Mouse (Mus musculus) left cerebral cortex, adult 9 months (tissue): ENCODE measurements around the gene Mrps18c.
A peak's percentile ranks its signal among the peaks of the same experiment; 100 is the strongest.

Source experiments
- DNase-seq, 2 experiments: peaks; one replicate each; pipeline ENCODE4 v3.0.0; 2022; ENCODE audit warnings: low spot score in 2 of 2

Gene Mrps18c

DNA sequence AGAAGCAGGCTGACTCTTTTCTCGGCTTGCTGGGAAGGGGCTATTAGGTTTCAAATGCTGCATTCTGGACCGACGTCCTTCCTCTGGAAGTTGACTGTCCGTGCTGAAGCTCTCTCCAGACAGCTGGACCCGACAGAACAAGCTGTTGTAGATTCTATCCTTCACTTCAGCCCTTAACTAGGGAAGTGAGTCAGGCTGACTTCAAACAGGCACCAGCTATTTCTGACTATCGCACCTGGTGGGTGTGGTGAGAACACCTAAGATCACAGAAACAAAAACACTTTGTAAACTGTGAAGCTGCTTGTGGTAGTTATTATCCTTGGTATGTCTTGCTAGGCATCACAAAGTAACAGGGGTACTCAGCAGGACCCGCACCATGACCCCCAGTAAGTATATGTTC lies 28.1 kb downstream of the Mrps18c start:
- no peak for DNase-seq

DNA sequence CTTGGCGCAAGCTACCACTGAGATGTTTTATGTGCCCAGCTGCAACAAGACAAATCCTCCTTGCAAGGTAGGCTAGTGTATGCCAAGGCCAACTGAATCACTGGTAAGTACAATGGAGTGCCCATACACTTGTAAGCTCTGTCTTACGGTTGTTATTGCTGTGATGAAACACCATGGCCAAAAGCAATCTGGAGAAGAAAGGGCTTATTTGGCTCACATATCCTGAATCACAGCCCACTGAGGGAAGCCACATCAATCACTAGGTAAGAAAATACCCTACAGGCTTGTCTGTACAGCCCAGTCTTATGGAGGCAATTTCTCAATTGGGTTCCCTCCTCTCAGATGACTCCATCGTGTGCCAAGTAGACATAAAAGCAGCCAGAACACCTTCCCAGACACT lies 30.3 kb downstream of the Mrps18c start:
- DNase-seq, result no peak

DNA sequence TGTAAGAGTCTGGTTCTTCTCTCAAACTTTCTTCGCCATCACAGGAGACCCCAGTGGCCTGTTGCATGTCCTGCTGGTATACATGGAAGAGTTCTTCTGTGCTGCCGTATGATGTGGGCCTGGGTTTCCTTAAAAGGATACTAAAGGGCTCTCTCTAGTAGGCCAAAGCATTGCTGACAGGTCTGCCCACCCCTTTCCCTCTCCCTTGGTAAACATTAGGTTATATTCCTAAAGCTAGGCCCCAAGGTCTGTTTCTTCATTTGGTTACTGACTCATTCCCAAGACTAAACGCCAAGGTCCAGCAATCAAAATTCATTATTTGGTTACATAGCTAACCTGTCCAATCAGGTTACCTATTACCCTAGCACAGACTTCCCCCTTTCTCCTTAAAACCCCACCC lies 34.3 kb downstream of the Mrps18c start:
- no peak for DNase-seq

DNA sequence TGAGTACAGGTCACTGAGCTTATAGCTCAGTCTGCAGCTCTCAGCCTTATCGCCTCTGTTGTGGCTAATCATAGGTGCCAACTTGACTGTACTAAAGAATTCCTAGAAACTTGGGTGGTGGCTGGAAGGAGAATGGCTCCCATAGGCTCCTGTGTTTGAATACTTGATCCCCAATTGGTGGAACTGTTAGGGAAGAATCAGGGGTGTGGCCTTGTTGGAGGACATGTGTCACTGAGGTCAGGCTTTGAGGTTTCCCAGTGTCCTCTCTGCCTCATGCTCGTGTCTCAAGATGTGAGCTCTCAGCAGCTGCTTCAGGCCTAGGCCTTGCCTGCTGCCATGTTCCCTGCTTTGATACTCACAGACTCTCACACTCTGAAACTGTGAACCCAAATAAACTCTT lies 35.4 kb downstream of the Mrps18c start:
- no peak for DNase-seq

DNA sequence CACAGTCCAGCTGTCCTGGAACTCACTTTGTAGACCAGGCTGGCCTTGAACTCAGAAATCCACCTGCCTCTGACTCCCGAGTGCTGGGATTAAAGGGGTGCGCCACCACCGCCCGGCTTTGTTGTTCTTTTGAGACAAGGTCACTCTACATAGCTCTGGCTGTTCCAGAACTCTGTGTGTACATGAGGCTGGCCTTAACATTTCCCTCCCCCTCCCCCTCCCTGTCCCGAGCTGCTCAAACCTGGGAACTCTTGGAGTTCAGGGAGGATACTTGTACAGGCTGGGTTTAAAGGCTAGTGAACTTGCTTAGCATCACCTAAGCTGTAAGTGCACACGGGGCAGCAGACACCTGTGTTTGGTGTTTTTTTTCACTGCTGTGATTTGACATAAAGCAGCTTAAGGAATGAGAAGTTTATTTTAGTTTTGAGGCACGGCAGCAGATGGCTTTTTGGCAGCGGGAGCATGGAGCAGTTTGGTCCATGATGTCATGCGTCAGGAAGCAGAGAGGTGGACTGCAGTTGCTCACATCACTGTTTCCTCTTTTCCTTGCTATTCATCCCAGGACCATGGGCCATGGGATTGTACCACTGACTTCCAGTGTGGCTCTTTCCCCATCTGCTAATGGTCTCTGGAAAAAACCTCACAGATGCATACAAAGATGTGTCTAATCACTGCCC lies 37.6 kb downstream of the Mrps18c start:
- DNase-seq, result no peak

DNA sequence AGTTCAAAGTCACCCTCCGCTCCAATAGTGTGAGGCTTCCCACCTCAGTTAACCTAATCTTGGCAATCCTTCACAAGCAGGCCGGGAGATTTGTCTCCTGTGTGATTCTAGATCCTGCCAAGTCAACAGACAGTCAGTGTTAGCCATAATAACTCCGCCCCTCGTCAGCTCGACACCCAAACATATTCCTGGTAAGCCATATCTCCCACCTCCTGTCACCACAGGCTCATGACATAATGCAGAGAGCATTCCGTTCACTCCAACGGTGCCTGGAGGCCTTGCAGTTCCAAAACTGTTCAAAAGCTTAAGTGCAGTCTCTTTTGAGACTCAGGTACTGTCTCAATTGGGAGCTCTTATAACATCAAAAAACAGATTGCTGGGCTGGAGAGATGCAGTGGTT lies 39.5 kb downstream of the Mrps18c start:
- no peak for DNase-seq

DNA sequence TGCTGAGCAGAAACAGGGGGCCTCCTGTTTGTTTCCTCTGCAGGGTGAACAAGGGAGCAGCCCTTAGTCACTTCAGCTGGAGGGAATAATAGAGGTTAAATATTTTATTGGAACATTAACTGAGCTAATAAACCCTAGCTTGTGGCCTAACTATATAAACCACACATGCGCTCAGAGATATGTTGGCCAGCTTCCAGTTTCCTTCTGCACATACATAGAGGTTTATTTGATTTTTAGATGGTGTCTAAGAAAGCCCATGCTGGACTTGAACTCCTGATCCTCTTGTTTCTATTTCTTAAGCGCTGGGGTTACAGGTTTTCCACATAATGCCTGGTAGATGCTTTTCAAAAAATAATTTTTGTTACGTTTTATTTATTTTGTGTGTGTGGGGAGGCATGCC lies 46.1 kb downstream of the Mrps18c start:
- DNase-seq, result no peak

DNA sequence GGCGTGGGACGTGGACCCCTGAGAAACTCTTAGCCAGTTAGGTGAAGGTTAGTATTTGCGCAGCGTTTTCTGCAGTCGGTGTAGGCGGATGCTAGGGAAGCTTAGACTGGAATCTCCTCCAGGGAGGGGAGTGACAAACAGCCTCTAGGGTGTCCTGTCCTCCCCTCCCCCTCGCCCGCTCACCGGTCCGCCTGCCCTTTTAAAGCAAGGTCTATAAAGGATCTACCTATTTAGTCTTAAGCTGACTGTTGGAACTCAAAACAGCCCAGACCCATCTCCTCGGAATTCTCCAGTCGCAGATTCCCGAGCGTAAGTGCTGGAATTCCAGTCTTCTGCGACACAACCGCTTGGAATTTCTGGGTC lies 47.0 kb downstream of the Mrps18c start, which contains the start of gene Gpat3:
Gene Gpat3 (plus strand): TSS at position 229 of the 363 bp plus-strand sequence.
- peak in 1 of 2 experiments; percentile 31 for DNase-seq

DNA sequence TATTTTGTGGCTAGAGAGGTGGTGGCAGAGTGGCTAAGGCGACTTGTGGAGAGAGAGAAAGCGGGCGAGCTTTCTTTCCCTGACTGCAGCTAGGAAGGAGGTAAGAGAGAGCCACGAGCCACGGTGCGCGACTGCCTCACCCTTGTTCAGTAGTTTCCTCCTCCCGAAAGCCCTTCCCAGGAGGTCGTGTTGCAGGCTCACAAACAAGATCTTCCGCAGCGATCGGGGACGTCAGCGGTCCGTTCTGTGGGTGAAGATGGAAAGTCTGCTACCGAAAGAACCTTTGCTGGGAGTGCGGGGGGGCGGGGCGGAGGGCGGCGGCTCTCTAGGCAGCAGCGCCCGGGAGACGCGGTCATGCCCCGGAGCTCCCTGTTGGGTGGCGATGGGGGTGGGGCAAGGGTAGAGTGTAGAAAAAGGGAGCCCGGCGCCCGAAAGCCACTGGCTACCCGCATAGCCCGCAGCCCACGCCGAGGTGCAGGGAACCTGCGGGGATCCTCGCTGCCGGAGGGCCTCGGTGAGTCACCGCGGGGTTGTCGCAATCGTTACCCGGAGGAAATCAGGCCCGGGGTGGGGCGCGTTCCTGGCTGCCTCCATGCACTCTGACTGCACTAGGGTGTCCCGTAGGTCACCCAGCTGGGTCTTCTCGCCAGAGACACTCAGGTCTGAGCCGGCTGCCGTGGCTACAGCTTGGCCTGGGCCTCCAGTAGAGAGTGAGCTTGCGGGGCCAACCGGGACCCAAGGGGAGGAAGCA lies 47.6 kb downstream of the Mrps18c start:
- peak in 1 of 2 experiments; percentile 40 for DNase-seq

DNA sequence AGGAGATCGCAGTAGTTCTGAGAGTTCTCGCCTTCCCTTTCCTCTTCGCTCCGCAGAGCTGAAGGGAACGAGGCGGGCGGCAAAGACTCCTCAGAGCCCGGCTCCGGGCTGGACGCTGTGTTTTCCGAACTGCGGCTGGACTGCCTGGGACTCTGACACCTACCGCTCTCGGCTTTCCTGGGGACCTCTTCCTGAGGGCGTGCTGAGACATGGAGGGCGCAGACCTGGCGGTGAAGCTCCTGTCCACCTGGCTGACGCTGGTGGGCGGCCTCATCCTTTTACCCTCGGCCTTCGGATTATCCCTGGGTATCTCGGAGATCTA lies 48.1 kb downstream of the Mrps18c start:
- DNase-seq, result peak in 1 of 2 experiments; percentile 10

DNA sequence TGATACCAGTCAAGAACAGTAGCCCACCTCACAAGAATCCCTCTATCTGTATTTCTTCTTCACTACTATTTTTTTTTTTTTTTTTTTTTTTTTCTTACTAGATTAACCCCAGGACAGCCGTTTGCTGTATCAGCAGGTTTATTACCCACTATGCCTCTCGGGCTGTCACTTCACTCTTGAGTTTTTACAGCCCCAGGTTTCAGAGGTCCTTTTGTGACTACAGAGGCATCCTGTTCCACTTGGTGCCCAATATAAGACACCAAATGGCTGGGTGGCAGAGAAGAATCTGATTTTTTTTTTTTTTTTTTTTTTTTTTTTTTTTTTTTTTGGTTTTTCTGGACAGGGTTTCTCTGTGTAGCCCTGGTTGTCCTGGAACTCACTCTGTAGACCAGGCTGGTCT lies 48.7 kb downstream of the Mrps18c start:
- DNase-seq, result no peak

DNA sequence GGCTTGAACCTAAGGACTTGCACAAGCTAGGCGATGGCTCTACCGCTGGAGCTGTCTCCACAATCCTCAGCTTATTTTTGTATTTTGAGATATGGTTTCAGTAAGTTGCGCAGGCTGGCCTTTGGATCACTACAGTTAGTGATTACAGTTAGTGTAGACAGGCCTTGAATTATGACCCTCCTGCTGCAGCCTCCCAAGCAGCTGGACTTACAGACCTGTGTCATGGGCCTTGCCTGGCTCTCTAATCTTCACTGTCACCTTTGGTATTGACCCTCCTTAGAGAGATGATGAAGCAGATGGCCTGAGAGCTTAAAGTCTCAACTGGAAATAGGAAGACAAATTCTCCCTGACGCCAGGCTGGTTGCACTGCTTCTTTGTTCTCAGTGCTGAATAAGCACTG lies 55.5 kb downstream of the Mrps18c start:
- no peak for DNase-seq
